Mouse (Mus musculus) liver, adult 2 months (tissue): ENCODE measurements around the gene Trim45. TPM values are rescaled to one million over a fixed set of nuclear protein-coding genes. Genes with fewer than 3 reads are reported as not detected.
A peak's percentile ranks its signal among the peaks of the same experiment; 100 is the strongest.

Experiments
- DNase-seq: peaks from one replicate; pipeline ENCODE4 v3.0.0-alpha.2; 2011; ENCODE audit warnings: low read depth, low spot score; ENCODE audit errors: extremely low read depth
- H3K27ac ChIP-seq: fragments of 200-500 bp; replicated peaks from 2 replicates; pipeline ENCODE4 v1.5.1; 2012; ENCODE audit warnings: low read depth, mild to moderate bottlenecking, control low read depth, inconsistent platforms, low read length; ENCODE audit not compliant: insufficient read depth
- H3K27me3 ChIP-seq: fragments of 200-500 bp; 2 replicates; pipeline ENCODE4 v1.6.1; 2012; ENCODE audit warnings: mild to moderate bottlenecking, moderate library complexity, low read length, inconsistent platforms; ENCODE audit not compliant: control insufficient read depth, insufficient read depth
- H3K36me3 ChIP-seq: fragments of 200-500 bp; 2 replicates; pipeline ENCODE4 v1.6.1; 2012; ENCODE audit warnings: low read length, inconsistent platforms; ENCODE audit not compliant: control insufficient read depth, insufficient read depth
- H3K4me1 ChIP-seq: fragments of 200-500 bp; 2 replicates; pipeline ENCODE4 v1.6.1; 2011; ENCODE audit warnings: low read length; ENCODE audit not compliant: control insufficient read depth, insufficient read depth
- H3K4me3 ChIP-seq: fragments of 200-500 bp; 2 replicates; pipeline ENCODE4 v1.5.1; 2011; ENCODE audit warnings: low read depth, mild to moderate bottlenecking, control low read depth, low read length, moderate library complexity; ENCODE audit not compliant: insufficient read depth
- H3K79me2 ChIP-seq: fragments of 200-500 bp; 2 replicates; pipeline ENCODE4 v1.6.1; 2012; ENCODE audit warnings: inconsistent platforms, mild to moderate bottlenecking, low read length, moderate library complexity; ENCODE audit not compliant: control insufficient read depth, insufficient read depth
- H3K9ac ChIP-seq: fragments of 200-500 bp; 2 replicates; pipeline ENCODE4 v1.6.1; 2012; ENCODE audit warnings: low read depth, mild to moderate bottlenecking, control low read depth, inconsistent platforms, low read length
- CTCF ChIP-seq: fragments of 200-500 bp; IDR thresholded peaks from 2 replicates; pipeline ENCODE4 v1.5.1; 2011; ENCODE audit warnings: low read depth, low read length, control low read depth
- POLR2A ChIP-seq: fragments of 200-500 bp; IDR thresholded peaks from 2 replicates; pipeline ENCODE4 v1.6.1; 2011; ENCODE audit warnings: low read length, control low read depth; ENCODE audit not compliant: insufficient read depth; ENCODE audit errors: extremely low read depth
- WGBS: fragments of 180-500 bp; shearing (Covaris S2); methylation state at CpG from one replicate; pipeline ENCODE4 v1.1.7; 2018; 5-methylcytosine and 5-hydroxymethylcytosine counted together
- polyA plus RNA-seq: library from polyadenylated mRNA; depleted of rRNA; stranded (reverse); fragments of >200 nt; gene quantifications from 2 replicates; pipeline ENCODE4 v1.2.3, GENCODE M21; 2012; rRNA removed
- total RNA-seq: library from RNA; depleted of rRNA; stranded (reverse); fragments of >200 nt; gene quantifications from 2 replicates; pipeline ENCODE4 v1.2.3, GENCODE M21; 2014; rRNA removed

Trim45 gene
- total RNA-seq (0.74 and 0.92 TPM in 2 replicates), polyA plus RNA-seq (0.83 and 0.95 TPM in 2 replicates)

DNA sequence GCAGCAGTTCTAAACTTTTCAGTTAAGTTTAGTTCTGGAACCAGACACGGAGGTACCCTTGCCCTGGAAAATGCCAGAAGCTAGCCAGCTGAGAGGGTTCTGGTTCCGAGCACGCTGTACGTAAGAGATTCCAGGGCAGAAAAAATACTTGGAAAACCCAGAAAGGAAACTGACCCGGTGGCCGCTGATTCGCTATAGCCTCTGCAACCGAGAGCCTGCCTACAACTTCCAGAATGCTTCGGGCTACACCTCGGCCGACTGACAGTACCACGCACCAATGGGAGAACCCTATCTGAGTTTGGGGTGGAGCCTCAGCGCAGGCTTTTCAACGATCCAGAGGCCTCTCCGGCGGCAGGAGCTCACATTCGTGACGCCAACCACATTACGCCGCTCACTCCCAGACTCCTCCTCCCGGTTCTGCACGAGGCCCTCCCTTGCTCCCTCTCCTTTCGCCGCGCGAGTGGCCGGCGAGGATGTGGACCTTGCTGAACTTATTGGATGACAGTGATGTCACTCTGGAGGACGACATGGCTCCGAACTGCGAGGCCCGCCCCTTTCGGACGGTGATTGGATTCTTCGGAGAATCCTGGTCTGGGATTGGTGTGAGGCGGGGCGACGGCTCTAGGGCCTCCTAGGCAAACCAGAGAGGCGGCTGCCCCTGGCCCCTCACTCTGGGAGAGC is at the start of gene Trim45:
Gene Trim45, plus strand, starts transcription at position 378 of the 681 bp plus-strand sequence.
- Histone ChIP-seq H3K27me3 (no peaks in the 10 kb centered on the region), H3K9ac (peak within 1 kb of the TSS; percentile 47), H3K4me1 (peaks cover under 1% of the 10 kb centered on the region; the same call in 1 of the 2 replicates), H3K79me2 (no peaks in the 10 kb centered on the region), H3K27ac (peak within 1 kb of the TSS; percentile 52), H3K36me3 (no peaks in the 10 kb centered on the region), H3K4me3 (peak within 1 kb of the TSS; percentile 62)
- WGBS = 0% methylated on average over 39 of the region's 39 CpGs
- TF ChIP-seq POLR2A (no peak), CTCF (no peak)
- peak; percentile 99 for DNase-seq

DNA sequence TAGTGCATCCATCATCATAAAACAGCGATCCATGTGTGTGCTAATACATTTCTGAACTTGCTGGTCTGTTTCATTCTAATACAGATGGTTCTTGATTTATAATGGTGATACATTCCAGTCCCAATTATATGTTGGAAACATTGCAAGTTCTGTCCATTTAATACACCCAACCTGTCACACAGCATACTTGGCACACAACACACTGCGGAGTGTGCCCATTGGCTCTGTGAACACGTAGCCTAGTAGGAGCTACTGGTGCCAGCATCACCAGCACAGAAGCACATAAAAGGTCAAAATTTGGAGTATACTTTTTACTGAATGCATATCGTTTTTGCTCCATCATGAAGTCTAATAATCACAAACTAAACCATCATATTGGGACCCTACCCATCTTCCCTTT is 44.9 kb upstream of the Trim45 start:
- H3K36me3 ChIP-seq = no peaks in the 10 kb centered on the region
- TF ChIP-seq POLR2A (no peak), CTCF (no peak)
- no peak overlapping the region for H3K27ac ChIP-seq
- no peaks in the 10 kb centered on the region for H3K27me3 ChIP-seq
- H3K9ac ChIP-seq = no peak overlapping the region
- no peak overlapping the region for H3K4me3 ChIP-seq
- 87% methylated on average over 4 of the region's 4 CpGs for WGBS
- no peaks in the 10 kb centered on the region for H3K4me1 ChIP-seq
- no peak for DNase-seq
- no peaks in the 10 kb centered on the region for H3K79me2 ChIP-seq

DNA sequence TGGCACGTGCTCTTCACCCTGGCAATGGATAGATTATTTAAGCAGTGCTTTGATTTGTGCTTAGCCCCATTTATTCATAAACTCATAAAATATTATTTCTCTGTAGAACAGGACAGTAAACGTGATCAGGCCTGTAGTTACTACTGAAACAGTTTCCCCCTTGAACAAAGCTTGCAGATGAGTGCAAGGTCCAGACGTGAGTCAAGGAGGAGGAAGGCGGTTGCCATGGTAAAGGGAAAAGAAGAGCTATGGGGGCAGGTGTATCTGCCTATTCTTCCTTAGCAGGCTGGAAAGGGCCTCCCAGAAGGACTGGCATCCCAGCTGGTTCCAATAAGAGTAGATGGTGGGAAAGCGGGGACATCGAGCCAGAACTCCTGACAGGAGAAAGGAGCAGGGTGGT is 40.6 kb upstream of the Trim45 start:
- no peak overlapping the region for H3K4me3 ChIP-seq
- TF ChIP-seq POLR2A = no peak
- TF ChIP-seq CTCF = no peak
- H3K27me3 ChIP-seq = no peaks in the 10 kb centered on the region
- no peaks in the 10 kb centered on the region for H3K79me2 ChIP-seq
- H3K9ac ChIP-seq = no peak overlapping the region
- no peaks in the 10 kb centered on the region for H3K36me3 ChIP-seq
- no peak overlapping the region for H3K27ac ChIP-seq
- WGBS = 86% methylated on average over 6 of the region's 6 CpGs
- no peak for DNase-seq
- H3K4me1 ChIP-seq = no peaks in the 10 kb centered on the region

- 84% methylated on average over 9 of the region's 9 CpGs for WGBS
These were observed 40.0 kb upstream of the Trim45 start for GRCm38 (mm10) chr3:100881843-100882634.

DNA sequence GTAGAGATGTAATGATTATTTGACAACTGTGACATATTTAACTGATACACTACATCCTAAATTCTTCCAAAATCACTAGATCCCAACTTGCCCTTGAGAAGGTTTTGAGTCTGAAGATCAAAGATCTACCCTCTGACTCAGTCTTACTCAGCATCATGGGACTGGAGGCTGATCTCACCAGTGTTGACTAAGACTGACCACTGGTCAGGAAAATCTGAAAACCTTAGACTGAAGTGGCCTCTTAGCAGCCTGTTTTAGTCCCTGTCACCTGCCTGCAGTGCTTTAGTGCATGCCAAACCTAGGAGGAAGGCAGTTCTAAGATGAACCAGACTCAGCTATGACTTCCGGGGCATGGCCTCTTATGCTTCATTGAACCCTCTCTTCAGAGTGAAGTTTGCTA is 32.8 kb upstream of the Trim45 start:
- H3K27me3 ChIP-seq = no peaks in the 10 kb centered on the region
- H3K9ac ChIP-seq = no peak overlapping the region
- no peak overlapping the region for H3K4me3 ChIP-seq
- DNase-seq = no peak
- no peaks in the 10 kb centered on the region for H3K36me3 ChIP-seq
- WGBS = 97% methylated on average over 1 of the region's 1 CpGs
- no peak overlapping the region for H3K27ac ChIP-seq
- TF ChIP-seq POLR2A = no peak
- no peak for TF ChIP-seq CTCF
- no peaks in the 10 kb centered on the region for H3K79me2 ChIP-seq
- H3K4me1 ChIP-seq = no peaks in the 10 kb centered on the region

More at GRCm38 (mm10) chr3:100881843-100882634, 40.0 kb upstream of the Trim45 start:
- Histone ChIP-seq H3K4me1 (no peaks in the 10 kb centered on the region), H3K27me3 (no peaks in the 10 kb centered on the region), H3K79me2 (no peaks in the 10 kb centered on the region), H3K36me3 (no peaks in the 10 kb centered on the region), H3K27ac (no peak overlapping the region), H3K4me3 (no peak overlapping the region), H3K9ac (no peak overlapping the region)
- TF ChIP-seq CTCF (no peak), POLR2A (no peak)
- DNase-seq = no peak

GRCm38 (mm10) chr3:100890406-100890805 is 31.6 kb upstream of the Trim45 start:
- no peak for DNase-seq
- Histone ChIP-seq H3K27ac (no peak overlapping the region), H3K9ac (no peak overlapping the region), H3K27me3 (no peaks in the 10 kb centered on the region), H3K4me3 (no peak overlapping the region), H3K36me3 (no peaks in the 10 kb centered on the region), H3K79me2 (no peaks in the 10 kb centered on the region), H3K4me1 (no peaks in the 10 kb centered on the region)
- no peak for TF ChIP-seq CTCF
- no peak for TF ChIP-seq POLR2A
- 91% methylated on average over 3 of the region's 3 CpGs for WGBS
